Mouse (Mus musculus) layer of hippocampus, postnatal 25 days (tissue): ENCODE data around the gene Cysrt1. TPM values are rescaled to one million over a fixed set of nuclear protein-coding genes. Genes with fewer than 3 reads are reported as not detected.
A peak's percentile ranks its signal among the peaks of the same experiment; 100 is the strongest.
"Not testable (repeated sequence)": the region's sequence is repeated elsewhere in the genome, so short reads cannot be mapped to it uniquely, and the experiment has no call there.

Source experiments
- DNase-seq, 2 experiments: peaks; one replicate each; pipeline ENCODE4 v3.0.0; 2022; ENCODE audit warnings: mixed read lengths in 2 of 2, low spot score in 1 of 2; ENCODE audit errors: extremely low spot score in 1 of 2
- total RNA-seq, 2 experiments: library from RNA; stranded (reverse); gene quantifications; 2 replicates each; pipeline ENCODE4 v1.2.3; 2021

Cysrt1 gene
- total RNA-seq, 2 experiments from 2014 or later, result 0.79 TPM; not detected in 1

DNA sequence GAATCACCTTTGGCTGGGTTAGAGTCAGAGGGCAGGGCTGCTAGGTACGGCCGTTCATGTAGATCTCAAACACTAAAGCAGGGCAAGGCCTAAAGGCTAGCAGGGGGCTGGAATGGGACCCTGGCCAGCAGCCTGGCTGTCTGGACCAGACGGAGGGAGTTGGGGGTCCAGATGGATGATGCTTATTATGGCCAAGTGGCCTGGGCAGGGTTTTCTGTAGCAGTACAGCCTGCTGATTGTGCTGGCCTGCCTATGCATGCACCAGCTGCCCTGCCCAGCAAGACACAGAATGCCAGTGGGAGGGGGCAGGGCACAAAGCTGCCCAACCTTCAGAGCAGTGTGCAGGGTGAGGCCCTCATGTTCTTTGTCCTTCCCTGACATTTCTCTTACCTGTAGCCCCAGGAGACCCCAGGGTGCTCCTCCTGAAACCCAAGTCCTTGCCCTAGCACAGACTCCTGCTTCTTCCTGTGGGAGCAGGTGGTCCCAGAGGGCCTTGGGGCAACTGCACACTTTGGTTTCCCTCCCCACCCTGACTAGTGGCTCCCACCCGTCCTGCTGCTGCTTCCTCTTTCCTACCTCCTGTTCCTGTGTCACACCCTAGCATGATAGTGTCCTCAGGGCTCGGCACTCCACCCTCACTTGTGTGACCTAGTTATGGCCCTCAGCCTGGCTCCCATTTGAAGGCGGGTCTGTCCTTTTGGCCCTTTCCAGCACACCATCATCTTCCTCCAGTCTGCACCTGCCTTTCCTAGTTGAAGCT lies 23.8 kb upstream of the Cysrt1 start:
- no peak for DNase-seq

DNA sequence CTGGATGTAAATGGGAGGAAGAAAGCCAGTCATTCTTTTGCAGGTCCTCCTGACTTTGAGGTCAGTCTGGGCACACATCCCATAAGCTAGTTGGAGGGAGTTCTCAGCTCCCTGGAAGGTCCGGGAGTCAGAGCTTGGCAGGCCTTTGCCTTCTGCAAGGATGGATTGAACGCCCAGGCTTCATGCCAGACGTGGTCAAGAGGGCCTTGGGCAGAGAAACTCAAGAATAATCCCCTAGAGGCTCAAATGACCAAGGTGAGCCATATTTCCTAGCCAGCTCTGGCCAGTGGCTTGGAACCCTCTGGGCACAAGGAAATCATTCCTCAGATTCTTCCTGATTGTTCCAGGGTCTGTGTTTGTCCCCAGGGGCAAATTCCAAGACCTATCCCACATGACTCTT lies 22.6 kb upstream of the Cysrt1 start:
- DNase-seq, result no peak

DNA sequence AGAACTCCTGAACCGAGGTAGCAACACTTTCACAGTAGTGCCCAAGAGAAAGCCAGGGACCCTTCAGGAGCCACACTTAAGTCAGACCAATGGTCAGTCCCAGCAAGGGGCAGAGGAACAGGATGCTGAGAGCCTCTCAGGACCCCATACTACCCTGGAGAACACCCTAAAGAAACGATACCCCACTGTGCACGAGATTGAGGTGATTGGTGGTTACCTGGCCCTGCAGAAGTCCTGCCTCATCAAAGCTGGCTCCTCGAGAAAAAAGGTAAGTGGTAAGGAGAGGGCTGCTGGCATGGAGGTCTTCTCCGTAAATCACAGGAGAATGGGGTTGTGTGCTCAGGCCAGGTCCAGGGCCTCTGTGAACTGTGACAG lies 22.0 kb upstream of the Cysrt1 start:
- no peak for DNase-seq

GRCm38 (mm10) chr2:25263623-25264285 lies 21.5 kb upstream of the Cysrt1 start:
- no peak for DNase-seq

GRCm38 (mm10) chr2:25262795-25263622 lies 20.8 kb upstream of the Cysrt1 start:
- no peak for DNase-seq

GRCm38 (mm10) chr2:25262291-25262767 lies 20.1 kb upstream of the Cysrt1 start, which contains the start of gene Tprn:
Tprn (plus strand) TSS chr2:25262618.
- DNase-seq, result peak; percentile 68 to 78

DNA sequence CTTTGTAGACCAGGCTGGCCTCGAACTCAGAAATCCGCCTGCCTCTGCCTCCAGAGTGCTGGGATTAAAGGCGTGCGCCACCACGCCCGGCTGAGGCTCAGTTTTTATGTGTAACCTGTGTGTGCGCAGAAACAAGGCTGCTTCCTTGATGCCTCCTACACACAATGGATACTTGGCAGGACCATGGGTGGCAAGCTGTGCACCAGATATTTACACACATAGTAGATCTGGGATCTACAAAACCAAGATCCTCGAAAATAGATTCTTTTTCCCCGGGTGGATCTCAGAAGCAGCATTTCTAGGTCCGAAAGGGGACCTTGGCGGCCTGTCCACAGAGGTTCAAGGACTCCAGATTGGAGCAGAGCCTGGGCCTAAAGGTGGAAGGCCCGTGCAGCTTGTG lies 19.6 kb upstream of the Cysrt1 start:
- no peak for DNase-seq

DNA sequence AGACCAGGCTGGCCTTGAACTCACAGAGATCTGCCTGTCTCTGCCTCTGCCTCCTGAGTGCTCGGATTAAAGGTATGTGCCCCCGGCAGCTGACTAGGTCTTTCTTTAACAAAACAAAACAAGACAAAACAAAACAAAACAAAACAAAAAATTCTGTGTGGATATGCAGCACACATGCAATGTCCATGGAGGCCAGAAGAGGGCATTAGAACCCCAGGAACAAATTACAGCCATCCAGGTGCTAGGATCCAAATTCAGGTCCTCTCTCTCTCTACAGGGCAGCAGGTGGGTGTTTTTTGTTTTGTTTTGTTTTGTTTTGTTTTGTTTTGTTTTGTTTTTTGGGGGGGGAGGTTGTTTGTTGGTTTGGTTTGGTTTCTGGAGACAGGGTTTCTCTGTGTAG lies 16.6 kb upstream of the Cysrt1 start:
- no peak for DNase-seq

DNA sequence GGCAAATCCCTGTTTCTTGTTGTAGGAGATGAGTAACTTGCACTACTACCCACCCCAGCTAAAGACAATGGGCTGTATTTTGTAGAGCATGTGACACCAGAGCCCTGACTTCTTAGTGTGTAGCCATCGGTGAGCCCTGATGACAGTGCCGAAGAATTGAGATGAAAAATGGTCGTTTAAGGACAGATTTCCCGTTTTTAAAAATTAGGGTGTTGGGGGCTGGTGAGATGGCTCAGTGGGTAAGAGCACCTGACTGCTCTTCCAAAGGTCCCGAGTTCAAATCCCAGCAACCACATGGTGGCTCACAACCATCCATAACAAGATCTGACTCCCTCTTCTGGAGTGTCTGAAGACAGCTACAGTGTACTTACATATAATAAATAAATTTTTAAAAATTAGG lies 15.0 kb upstream of the Cysrt1 start:
- not testable (repeated sequence) for DNase-seq

DNA sequence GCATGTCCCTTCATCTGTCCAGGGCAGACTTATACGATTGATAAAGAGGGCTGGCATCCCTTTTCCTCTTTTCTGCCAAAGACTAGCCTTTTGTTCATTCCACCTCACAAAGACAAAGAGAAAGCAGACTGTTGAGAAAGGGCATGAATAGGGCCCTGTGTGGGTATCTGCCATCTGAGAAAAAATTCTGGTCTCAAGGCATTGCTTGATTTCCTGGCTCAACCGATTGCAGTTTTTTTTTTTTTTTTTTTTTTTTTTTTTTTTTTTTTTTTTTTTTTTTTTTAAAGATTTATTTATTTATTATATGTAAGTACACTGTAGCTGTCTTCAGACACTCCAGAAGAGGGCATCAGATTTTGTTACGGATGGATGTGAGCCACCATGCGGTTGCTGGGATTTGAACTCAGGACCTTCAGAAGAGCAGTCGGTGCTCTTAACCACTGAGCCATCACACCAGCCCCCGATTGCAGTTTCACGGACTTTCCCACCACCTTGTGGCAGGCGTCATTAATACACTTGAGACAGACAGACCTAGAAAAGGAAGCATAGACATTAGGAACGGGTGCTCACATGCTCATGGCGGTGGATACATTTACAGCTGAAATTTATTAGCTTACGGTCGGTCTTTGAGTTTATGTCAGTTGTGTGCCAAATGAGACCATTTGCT lies 14.3 kb upstream of the Cysrt1 start:
- peak in 1 of 2 experiments; percentile 48 for DNase-seq

DNA sequence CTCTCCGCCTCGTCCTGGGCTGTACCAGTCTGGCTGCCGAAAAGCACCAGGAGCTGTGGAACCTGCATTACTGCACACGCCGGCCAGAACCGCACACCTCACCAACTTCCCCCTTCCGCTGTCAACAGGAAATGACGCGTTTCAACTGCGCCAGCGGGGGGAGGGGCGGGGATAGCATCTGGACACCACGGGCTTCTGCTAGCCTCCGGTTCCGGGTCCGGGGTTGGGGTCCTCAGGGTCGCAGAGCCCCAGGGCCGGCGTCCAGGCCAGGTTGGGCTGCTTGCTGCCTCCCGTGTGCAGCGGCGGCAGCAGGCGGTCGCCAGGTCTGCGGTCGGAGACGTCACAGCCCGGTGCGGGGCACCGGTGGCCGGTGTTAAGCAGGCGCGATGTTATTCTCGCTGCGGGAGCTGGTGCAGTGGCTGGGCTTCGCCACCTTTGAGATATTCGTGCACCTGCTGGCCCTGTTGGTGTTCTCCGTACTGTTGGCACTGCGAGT lies 13.1 kb upstream of the Cysrt1 start, which contains the start of gene Tmem203:
Tmem203 (plus strand) TSS at position 156 of the 496 bp plus-strand sequence.
- peak; percentile 84 to 90 for DNase-seq

DNA sequence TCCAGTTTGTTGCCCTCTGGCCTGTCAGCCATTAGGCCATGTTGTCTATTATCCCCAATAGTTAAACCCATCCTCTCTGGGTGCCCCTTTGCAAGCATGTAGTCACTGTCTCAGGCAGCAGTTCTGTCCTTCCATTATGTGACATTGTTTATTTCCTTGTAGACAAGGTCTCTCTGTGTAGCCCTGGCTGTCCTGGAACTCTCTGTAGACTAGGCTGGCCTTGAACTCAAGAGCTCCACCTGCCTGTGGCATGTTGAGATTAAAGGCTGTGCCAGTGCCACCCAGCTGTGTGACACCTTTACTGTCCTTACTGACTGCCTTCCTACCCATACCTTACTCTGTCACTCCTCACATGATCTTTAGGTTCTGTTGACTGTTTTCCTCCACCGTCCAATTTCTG lies 10.1 kb upstream of the Cysrt1 start:
- no peak for DNase-seq

DNA sequence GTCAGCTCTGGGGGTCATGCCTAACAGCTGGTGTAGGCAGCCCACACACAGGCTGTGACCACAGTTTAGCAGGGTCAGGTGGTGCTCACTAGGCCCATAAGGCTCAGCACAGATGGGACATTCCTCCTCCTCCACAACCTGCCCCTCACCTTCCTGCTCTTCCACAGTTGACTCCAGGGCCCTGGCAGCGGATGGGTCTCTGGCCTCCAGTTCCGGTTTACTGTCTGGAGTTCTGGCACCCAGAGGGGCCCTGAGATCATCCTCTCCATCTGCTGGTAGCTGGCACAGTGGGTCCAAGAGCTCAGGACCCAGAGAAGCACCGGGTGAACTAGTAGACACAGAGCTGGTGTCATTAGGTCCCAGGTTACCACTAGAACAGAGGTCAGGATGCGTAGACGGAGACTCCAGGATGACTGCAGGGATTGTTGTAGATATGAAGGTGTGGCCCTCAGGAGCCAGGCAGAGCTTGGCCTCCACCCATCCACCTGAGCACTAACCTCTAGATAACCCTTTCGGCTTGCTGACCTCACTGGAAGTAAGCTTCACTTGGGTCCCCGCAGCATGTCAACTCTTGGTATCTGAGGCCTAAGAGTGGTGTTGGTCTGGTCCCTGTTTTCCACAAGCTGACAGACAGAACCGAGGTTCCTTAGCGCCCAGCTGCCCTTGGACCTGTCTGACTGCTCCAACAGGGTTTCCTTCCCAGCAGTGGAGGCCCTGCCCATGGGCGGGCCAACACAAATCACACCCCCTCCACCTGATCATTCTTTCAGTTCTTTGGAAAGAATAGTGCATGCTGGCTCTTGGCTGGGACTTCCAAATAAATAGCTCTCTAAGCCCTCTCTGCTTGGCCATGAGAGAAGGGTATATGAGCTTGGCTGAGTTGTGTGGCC lies 4.2 kb upstream of the Cysrt1 start, which contains the start of gene AL732309.1:
AL732309.1 (minus strand) TSS at position 681 of the 890 bp plus-strand sequence.
- DNase-seq, result no peak

DNA sequence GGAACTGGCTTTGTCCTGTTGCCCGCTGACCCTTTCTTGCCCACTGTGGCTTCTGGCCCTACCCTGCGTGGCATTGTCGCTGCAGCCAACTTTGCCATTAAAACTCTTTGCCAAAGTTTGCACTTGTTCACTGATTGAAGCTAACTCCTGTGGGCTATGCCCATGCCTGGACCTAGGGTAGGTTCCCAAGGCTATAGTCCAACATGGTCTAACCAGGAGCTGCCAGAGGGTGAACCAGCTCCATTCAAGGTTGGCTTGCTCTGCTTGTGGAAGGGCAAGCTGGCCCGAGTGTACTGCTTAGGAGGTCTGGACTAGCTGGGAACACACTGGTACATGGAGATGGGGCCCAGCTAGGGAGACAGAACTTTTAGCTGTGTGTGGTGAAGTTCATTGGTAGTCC lies 1.9 kb upstream of the Cysrt1 start:
- DNase-seq, result no peak

DNA sequence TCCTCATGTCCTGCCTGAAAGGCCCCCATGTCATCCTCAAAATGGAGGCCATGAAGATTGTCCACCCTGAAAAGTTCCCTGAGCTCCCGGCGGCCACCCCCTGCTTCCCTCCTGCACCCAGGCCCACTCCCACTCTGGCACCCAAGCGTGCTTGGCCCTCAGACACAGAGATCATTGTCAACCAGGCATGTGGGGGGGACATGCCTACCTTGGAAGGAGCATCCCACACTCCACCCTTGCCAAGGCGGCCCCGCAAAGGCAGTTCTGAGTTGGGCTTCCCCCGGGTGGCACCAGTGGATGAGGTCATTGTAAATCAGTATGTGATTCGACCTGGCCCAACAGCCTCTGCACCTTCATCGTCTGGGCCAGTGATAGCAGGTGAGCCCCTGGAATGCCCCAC lies 1.1 kb upstream of the Cysrt1 start:
- DNase-seq, result no peak

- no peak for DNase-seq
Observed at GRCm38 (mm10) chr2:25241438-25241775, 845 bp downstream of the Cysrt1 start.

DNA sequence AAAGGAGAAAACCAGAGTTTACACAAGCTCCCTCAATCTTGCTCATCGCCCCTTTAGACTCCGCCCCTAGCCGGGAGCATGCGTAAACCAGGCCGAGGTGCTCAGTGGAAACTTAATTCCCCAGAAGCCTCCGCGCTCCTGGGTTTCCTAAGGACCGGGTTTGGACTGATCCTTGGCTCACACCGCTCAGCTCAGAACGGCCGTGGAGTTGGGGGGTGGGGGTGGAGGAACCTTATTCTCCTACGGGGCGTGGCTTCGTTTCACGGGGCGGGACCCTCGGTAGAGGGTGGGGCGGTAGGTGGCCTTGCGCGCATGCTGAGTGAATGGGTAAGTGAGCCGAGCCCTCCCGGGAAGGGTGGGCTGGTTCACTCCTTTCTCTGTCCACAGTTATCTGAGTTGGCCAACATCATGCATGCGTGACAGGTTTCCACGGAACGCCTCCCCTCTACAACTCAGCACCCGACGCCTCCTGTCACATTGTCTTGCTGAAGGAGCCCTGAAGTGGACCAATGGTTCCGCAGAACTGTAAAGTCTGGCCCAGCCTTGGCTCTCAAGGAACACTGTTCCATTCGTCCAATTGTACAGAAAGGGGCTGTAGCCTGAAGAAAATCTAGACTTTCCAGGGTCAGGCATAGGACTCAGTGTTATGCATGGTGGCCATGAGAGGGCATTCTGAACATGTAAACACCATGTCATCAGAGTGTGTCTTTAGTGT lies 1.4 kb downstream of the Cysrt1 start:
- DNase-seq, result peak; percentile 36 to 46

GRCm38 (mm10) chr2:25240310-25240709 lies 1.9 kb downstream of the Cysrt1 start:
- no peak for DNase-seq

DNA sequence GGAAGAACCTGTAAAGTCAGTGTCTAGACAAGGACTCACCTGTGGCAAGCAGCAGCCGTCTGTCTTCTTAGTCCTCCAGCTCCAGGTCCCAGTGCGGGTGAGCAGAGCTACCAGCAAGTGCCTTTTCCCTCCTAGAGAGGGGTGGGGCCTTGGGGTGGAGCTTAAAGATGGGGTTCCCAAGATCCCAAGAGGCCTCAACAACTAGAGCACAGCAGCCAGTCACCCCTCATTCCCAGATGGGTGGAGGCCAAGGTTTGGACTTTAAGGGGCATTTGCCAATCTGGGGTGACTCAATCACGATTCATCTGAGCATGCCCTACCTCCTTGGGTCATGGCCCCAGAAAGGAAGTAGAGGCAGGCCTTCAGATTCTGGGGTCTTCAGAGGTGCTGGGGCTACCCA lies 2.5 kb downstream of the Cysrt1 start:
- DNase-seq, result no peak
